Mouse (Mus musculus) CD4-positive helper T cell, adult 2 months (primary cell): ENCODE measurements around the gene Snai1.

ENCODE experiments used
- DNase-seq: peaks from one replicate; pipeline ENCODE4 v3.0.0-alpha.2; 2012; ENCODE audit warnings: low read depth, missing footprints, low spot score

Gene Snai1

DNA sequence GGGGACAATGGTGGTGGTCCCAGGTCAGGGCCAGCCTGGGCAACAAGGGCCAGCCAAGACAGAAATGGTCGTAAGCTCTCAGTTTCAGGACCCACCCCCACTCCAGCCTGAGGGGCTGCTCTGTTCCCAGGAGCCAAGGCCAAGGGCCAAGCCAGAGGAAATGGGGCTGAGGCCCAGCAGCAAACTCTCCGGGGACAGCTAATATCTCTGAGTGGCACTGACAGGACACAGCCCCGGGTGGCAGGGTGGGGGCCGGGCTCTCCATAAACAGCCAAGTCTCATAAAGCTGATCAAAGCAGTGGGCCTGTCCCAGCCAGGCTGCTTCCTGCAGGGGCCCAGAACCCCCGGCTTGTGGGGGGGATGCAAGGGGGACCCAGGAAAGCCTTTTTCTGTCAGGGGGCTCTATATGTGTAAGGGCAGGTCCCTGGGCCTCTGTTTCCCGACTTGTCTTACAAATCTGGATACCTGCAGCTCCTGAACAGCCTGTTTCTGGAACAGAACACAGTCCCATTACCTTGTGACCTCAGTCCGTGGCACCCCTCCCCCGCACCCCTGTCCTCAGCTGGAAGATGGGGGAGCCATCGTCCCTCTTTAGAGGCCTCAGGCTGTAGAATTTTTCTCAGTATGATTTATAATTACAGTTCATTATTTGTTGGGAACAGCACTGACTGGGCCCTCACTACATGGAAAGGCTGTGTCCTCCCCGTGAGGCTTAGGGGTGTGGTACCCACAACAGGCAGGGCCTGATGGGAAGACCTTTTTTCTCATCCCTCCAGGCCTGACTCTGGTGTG, 45.4 kb downstream of the Snai1 start:
- no peak for DNase-seq

GRCm38 (mm10) chr2:167585273-167585672, 47.3 kb downstream of the Snai1 start:
- no peak for DNase-seq

- DNase-seq, result no peak
Observed at GRCm38 (mm10) chr2:167586041-167586440, 48.0 kb downstream of the Snai1 start.

DNA sequence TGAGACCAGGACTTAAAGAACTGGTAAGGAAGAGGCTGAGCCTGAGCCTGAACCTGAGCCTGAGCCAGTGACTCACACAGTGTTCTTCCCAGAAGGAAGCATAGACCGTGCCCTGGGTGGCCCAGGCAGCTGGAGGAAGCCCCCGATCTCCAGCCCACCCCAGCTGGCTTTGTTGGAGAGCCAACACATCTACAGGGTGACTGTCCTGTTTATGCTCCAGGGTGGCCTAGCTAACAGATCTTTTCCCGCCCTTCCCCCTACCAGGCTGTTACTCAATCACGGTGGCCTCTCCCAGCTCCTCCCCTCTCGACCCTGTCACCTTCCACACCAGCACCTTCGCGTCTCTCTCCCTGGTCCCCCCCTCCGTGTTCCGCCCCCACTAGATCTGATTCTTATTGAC, 49.0 kb downstream of the Snai1 start:
- no peak for DNase-seq

- peak; percentile 68 for DNase-seq
Observed at GRCm38 (mm10) chr2:167588774-167589577, 51.0 kb downstream of the Snai1 start.
